Mouse (Mus musculus): ENCODE measurements around the gene Rps11.
A peak's percentile ranks its signal among the peaks of the same experiment; 100 is the strongest.
"Not testable (repeated sequence)": the region's sequence is repeated elsewhere in the genome, so short reads cannot be mapped to it uniquely, and the experiment has no call there.

The Rps11 gene

GRCm38 (mm10) chr7:45102940-45103585 lies 21.2 kb downstream of the Rps11 start:
- no peak for TF ChIP-seq NANOG (IDR thresholded peaks at IDR 0.05; ENCODE audit: borderline replicate concordance, low read length)
- TF ChIP-seq POU5F1 (IDR thresholded peaks at IDR 0.05; ENCODE audit: borderline replicate concordance, low read length): no peak
- TF ChIP-seq CTCF (conservative IDR thresholded peaks at IDR 0.05; ENCODE audit: low read length): no peak
- Histone ChIP-seq H3K9me3 (ENCODE audit: low read length) (no peaks in the 10 kb centered on the region), H3K4me3 (replicated peaks; ENCODE audit: low read length) (no peak overlapping the region)

GRCm38 (mm10) chr7:45102441-45102840 lies 21.8 kb downstream of the Rps11 start:
- no peaks in the 10 kb centered on the region for H3K27me3 ChIP-seq (ENCODE audit: insufficient read depth, low read length)
- H3K4me3 ChIP-seq (replicated peaks; ENCODE audit: low read length): no peak overlapping the region
- TF ChIP-seq NANOG (IDR thresholded peaks at IDR 0.05; ENCODE audit: borderline replicate concordance, low read length) (no peak), CTCF (conservative IDR thresholded peaks at IDR 0.05; ENCODE audit: low read length) (no peak), POU5F1 (IDR thresholded peaks at IDR 0.05; ENCODE audit: borderline replicate concordance, low read length) (no peak)
- H3K4me1 ChIP-seq (replicated peaks; ENCODE audit: low read depth, low read length): peaks cover 69% of the 10 kb centered on the region
- no peaks in the 10 kb centered on the region for H3K9me3 ChIP-seq (ENCODE audit: low read length)
- H3K36me3 ChIP-seq (ENCODE audit: insufficient read depth, low read length): peaks cover 8% of the 10 kb centered on the region; the same call in 1 of the 2 replicates

More at GRCm38 (mm10) chr7:45102940-45103585, 21.2 kb downstream of the Rps11 start:
- Histone ChIP-seq H3K27me3 (ENCODE audit: insufficient read depth, low read length) (no peaks in the 10 kb centered on the region), H3K4me1 (replicated peaks; ENCODE audit: low read depth, low read length) (peaks cover 64% of the 10 kb centered on the region), H3K36me3 (ENCODE audit: insufficient read depth, low read length) (peaks cover 8% of the 10 kb centered on the region; the same call in 1 of the 2 replicates)

- no peaks in the 10 kb centered on the region for H3K27me3 ChIP-seq (ENCODE audit: insufficient read depth, low read length)
- no peak overlapping the region for H3K4me3 ChIP-seq (replicated peaks; ENCODE audit: low read length)
- H3K36me3 ChIP-seq (ENCODE audit: insufficient read depth, low read length): peaks cover 8% of the 10 kb centered on the region; the same call in 1 of the 2 replicates
- no peaks in the 10 kb centered on the region for H3K9me3 ChIP-seq (ENCODE audit: low read length)
- H3K4me1 ChIP-seq (replicated peaks; ENCODE audit: low read depth, low read length): peaks cover 64% of the 10 kb centered on the region
- TF ChIP-seq NANOG (IDR thresholded peaks at IDR 0.05; ENCODE audit: borderline replicate concordance, low read length) (no peak), CTCF (conservative IDR thresholded peaks at IDR 0.05; ENCODE audit: low read length) (no peak), POU5F1 (IDR thresholded peaks at IDR 0.05; ENCODE audit: borderline replicate concordance, low read length) (no peak)
Measured at GRCm38 (mm10) chr7:45100046-45100445, 24.2 kb downstream of the Rps11 start.

- no peak overlapping the region for H3K4me3 ChIP-seq (replicated peaks; ENCODE audit: low read length)
- no peak for TF ChIP-seq NANOG (IDR thresholded peaks at IDR 0.05; ENCODE audit: borderline replicate concordance, low read length)
- peak; percentile 89 for TF ChIP-seq CTCF (conservative IDR thresholded peaks at IDR 0.05; ENCODE audit: low read length)
- no peak for TF ChIP-seq POU5F1 (IDR thresholded peaks at IDR 0.05; ENCODE audit: borderline replicate concordance, low read length)
- peaks cover 68% of the 10 kb centered on the region for H3K4me1 ChIP-seq (replicated peaks; ENCODE audit: low read depth, low read length)
- H3K36me3 ChIP-seq (ENCODE audit: insufficient read depth, low read length): peaks cover 8% of the 10 kb centered on the region; the same call in 1 of the 2 replicates
- H3K27me3 ChIP-seq (ENCODE audit: insufficient read depth, low read length): no peaks in the 10 kb centered on the region
- no peaks in the 10 kb centered on the region for H3K9me3 ChIP-seq (ENCODE audit: low read length)
Measured at GRCm38 (mm10) chr7:45098541-45099240, 25.5 kb downstream of the Rps11 start.

- Histone ChIP-seq H3K4me3 (replicated peaks; ENCODE audit: low read length) (no peak overlapping the region), H3K36me3 (ENCODE audit: insufficient read depth, low read length) (peaks cover 7% of the 10 kb centered on the region; the same call in 1 of the 2 replicates), H3K4me1 (replicated peaks; ENCODE audit: low read depth, low read length) (peaks cover 65% of the 10 kb centered on the region), H3K9me3 (ENCODE audit: low read length) (no peaks in the 10 kb centered on the region), H3K27me3 (ENCODE audit: insufficient read depth, low read length) (no peaks in the 10 kb centered on the region)
- no peak for TF ChIP-seq NANOG (IDR thresholded peaks at IDR 0.05; ENCODE audit: borderline replicate concordance, low read length)
- TF ChIP-seq POU5F1 (IDR thresholded peaks at IDR 0.05; ENCODE audit: borderline replicate concordance, low read length): no peak
- no peak for TF ChIP-seq CTCF (conservative IDR thresholded peaks at IDR 0.05; ENCODE audit: low read length)
Measured at GRCm38 (mm10) chr7:45097479-45097878, 26.8 kb downstream of the Rps11 start.

GRCm38 (mm10) chr7:45095965-45096364 lies 28.3 kb downstream of the Rps11 start:
- not testable (repeated sequence) for H3K4me3 ChIP-seq (replicated peaks; ENCODE audit: low read length); H3K36me3 ChIP-seq (ENCODE audit: insufficient read depth, low read length); H3K27me3 ChIP-seq (ENCODE audit: insufficient read depth, low read length); H3K9me3 ChIP-seq (ENCODE audit: low read length)
- peaks cover 66% of the 10 kb centered on the region for H3K4me1 ChIP-seq (replicated peaks; ENCODE audit: low read depth, low read length)

- TF ChIP-seq NANOG (IDR thresholded peaks at IDR 0.05; ENCODE audit: borderline replicate concordance, low read length) (no peak), CTCF (conservative IDR thresholded peaks at IDR 0.05; ENCODE audit: low read length) (no peak), POU5F1 (IDR thresholded peaks at IDR 0.05; ENCODE audit: borderline replicate concordance, low read length) (no peak)
- Histone ChIP-seq H3K27me3 (ENCODE audit: insufficient read depth, low read length) (no peaks in the 10 kb centered on the region), H3K4me3 (replicated peaks; ENCODE audit: low read length) (no peak overlapping the region), H3K9me3 (ENCODE audit: low read length) (no peaks in the 10 kb centered on the region), H3K36me3 (ENCODE audit: insufficient read depth, low read length) (no peaks in the 10 kb centered on the region), H3K4me1 (replicated peaks; ENCODE audit: low read depth, low read length) (peaks cover 72% of the 10 kb centered on the region)
Measured at GRCm38 (mm10) chr7:45095367-45095766, 28.9 kb downstream of the Rps11 start.

- Histone ChIP-seq H3K36me3 (ENCODE audit: insufficient read depth, low read length) (no peaks in the 10 kb centered on the region), H3K9me3 (ENCODE audit: low read length) (no peaks in the 10 kb centered on the region), H3K4me1 (replicated peaks; ENCODE audit: low read depth, low read length) (peaks cover 76% of the 10 kb centered on the region), H3K4me3 (replicated peaks; ENCODE audit: low read length) (no peak overlapping the region), H3K27me3 (ENCODE audit: insufficient read depth, low read length) (no peaks in the 10 kb centered on the region)
- TF ChIP-seq NANOG (IDR thresholded peaks at IDR 0.05; ENCODE audit: borderline replicate concordance, low read length): no peak
- no peak for TF ChIP-seq CTCF (conservative IDR thresholded peaks at IDR 0.05; ENCODE audit: low read length)
- no peak for TF ChIP-seq POU5F1 (IDR thresholded peaks at IDR 0.05; ENCODE audit: borderline replicate concordance, low read length)
Measured at GRCm38 (mm10) chr7:45094121-45094520, 30.1 kb downstream of the Rps11 start.
